8 mouse cellular contexts compared by ENCODE assay signal in the genomic region with DNA sequence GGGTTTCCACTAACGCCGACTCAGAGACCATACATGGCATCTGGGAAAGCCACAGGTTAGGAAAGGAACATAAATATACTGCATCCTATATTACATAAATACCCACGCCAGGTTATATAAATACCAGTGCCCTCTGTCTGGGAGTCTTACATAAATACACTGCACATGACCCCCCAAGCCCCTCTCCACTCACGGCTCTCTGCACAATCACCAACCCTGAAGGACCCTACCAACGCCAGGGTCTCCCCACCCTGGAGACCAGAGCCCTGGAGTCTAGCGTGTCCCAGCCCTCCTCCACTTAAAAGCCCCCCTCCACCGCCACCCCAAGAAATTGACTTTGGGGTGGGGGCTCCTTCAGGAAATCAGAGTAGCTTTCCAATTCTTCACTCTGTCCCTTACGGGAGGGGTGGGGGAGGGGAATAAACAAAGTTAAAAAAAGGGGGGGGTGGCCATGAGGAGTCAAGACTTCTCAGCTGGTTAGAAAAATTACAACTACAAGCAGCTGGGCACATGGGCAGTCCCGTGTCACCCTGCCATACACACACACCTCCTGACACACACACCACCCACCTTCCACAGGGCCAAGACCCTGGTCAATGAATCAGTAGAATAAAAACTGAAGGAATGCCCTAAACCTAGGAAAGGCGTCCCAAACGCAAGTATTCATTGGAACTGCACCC. TPM values are rescaled to one million over a fixed set of nuclear protein-coding genes. Genes with fewer than 3 reads are reported as not detected.
A peak's percentile ranks its signal among the peaks of the same experiment; 100 is the strongest.
DNase-seq lines count a peak whose midpoint lies in the region; ATAC-seq lines count a peak whose summit lies in the region.

No protein-coding gene starts in this region.

- peak; percentile 30 for DNase-seq in CD4-positive, CD25-positive, alpha-beta regulatory T cell, adult 2 months (ENCODE audit: low read depth, low spot score)
- no peak for DNase-seq in lung, postnatal 10 days
- no peak for DNase-seq in limb, embryonic 10.5 days (ENCODE audit: low spot score)
- DNase-seq in spleen, postnatal 36 days (ENCODE audit: low spot score in 2 of 2), result no peak
- no peak for DNase-seq in spleen, adult 12 weeks (ENCODE audit: low spot score)

- peak overlapping the region; percentile 75 for H3K4me2 ChIP-seq in lung, embryonic 15.5 days
- peak overlapping the region; percentile 99 for H3K4me2 ChIP-seq in neural tube, embryonic 14.5 days (ENCODE audit: low read depth, low read length)

- no peak for ATAC-seq in CD4-positive, CD25-positive, alpha-beta regulatory T cell, adult 4 months
- ATAC-seq in lung, embryonic 15.5 days (ENCODE audit: borderline replicate concordance, extremely low read depth, low FRiP score, low TSS enrichment), result no peak
- peak; percentile 25; the same call in 1 of the 2 replicates for ATAC-seq in neural tube, embryonic 14.5 days (ENCODE audit: low read depth)

- H3K36me3 ChIP-seq in lung, embryonic 15.5 days, result peaks cover 21% of the 10 kb centered on the region
- H3K36me3 ChIP-seq in limb, embryonic 10.5 days, result peaks cover 45% of the 10 kb centered on the region
- peaks cover 16% of the 10 kb centered on the region for H3K36me3 ChIP-seq in neural tube, embryonic 14.5 days (ENCODE audit: control insufficient read depth, insufficient read depth, low read length)

- H3K4me1 ChIP-seq in lung, embryonic 15.5 days, result peaks cover 63% of the 10 kb centered on the region
- peaks cover 73% of the 10 kb centered on the region for H3K4me1 ChIP-seq in limb, embryonic 10.5 days
- H3K4me1 ChIP-seq in neural tube, embryonic 14.5 days (ENCODE audit: control insufficient read depth, insufficient read depth, low read length), result peaks cover 53% of the 10 kb centered on the region

- no peaks in the 10 kb centered on the region for H3K27me3 ChIP-seq in lung, embryonic 15.5 days
- no peaks in the 10 kb centered on the region for H3K27me3 ChIP-seq in limb, embryonic 10.5 days (ENCODE audit: low read depth, poor library complexity, severe bottlenecking)
- no peaks in the 10 kb centered on the region for H3K27me3 ChIP-seq in neural tube, embryonic 14.5 days (ENCODE audit: control insufficient read depth, insufficient read depth, low read length)

- peak overlapping the region; percentile 96 for H3K9ac ChIP-seq in lung, embryonic 15.5 days
- H3K9ac ChIP-seq in neural tube, embryonic 14.5 days (replicated peaks; ENCODE audit: low read depth, low read length), result peak overlapping the region; percentile 100

- H3K27ac ChIP-seq in lung, embryonic 15.5 days, result peak overlapping the region; percentile 98
- peak overlapping the region; percentile 100 for H3K27ac ChIP-seq in limb, embryonic 10.5 days
- H3K27ac ChIP-seq in neural tube, embryonic 14.5 days (ENCODE audit: low read depth, low read length), result peak overlapping the region; percentile 97

- no peaks in the 10 kb centered on the region for H3K9me3 ChIP-seq in lung, embryonic 15.5 days
- no peaks in the 10 kb centered on the region for H3K9me3 ChIP-seq in limb, embryonic 10.5 days (replicated peaks)
- no peaks in the 10 kb centered on the region for H3K9me3 ChIP-seq in neural tube, embryonic 14.5 days (ENCODE audit: control insufficient read depth, low read length)

- peak overlapping the region; percentile 90 for H3K4me3 ChIP-seq in lung, embryonic 15.5 days
- H3K4me3 ChIP-seq in limb, embryonic 10.5 days, result peak overlapping the region; percentile 98
- peak overlapping the region; percentile 92 for H3K4me3 ChIP-seq in neural tube, embryonic 14.5 days (ENCODE audit: low read depth, low read length)

- WGBS in lung, embryonic 15.5 days, result 4% methylated on average over 11 of the region's 11 CpGs
- 29% methylated on average over 11 of the region's 11 CpGs for WGBS in limb, embryonic 10.5 days
- 10% methylated on average over 11 of the region's 11 CpGs for WGBS in neural tube, embryonic 14.5 days

RNA-seq across cellular contexts. Expression of a gene that starts 14.6 kb away (rescaled TPM):
- polyA plus RNA-seq in CD4-positive, CD25-positive, alpha-beta regulatory T cell, adult 4 months (2017; shearing (Covaris generic)), result 1 to 10 TPM; 3.1 to 6.2 TPM
- 97.2 and 99.0 TPM in 2 replicates for polyA plus RNA-seq in lung, embryonic 15.5 days (2015; fragmentation: Nextera tagmentation; extraction: Ambion mirVana)
- 152 and 170 TPM in 2 replicates for polyA plus RNA-seq in limb, embryonic 10.5 days (2016; fragmentation: Nextera tagmentation; extraction: Ambion mirVana)
- polyA plus RNA-seq in neural tube, embryonic 14.5 days (2014; fragmentation: Nextera tagmentation; extraction: Ambion mirVana), result 202 and 236 TPM in 2 replicates

RNA-seq across cellular contexts. Expression of a gene that starts 37.4 kb away (rescaled TPM):
- polyA plus RNA-seq in CD4-positive, CD25-positive, alpha-beta regulatory T cell, adult 4 months (2017; shearing (Covaris generic)), result 10 to 100 TPM in 1 of 2 experiments, 1 to 10 TPM in 1; 9.6 to 12.5 TPM
- polyA plus RNA-seq in lung, embryonic 15.5 days (2015; fragmentation: Nextera tagmentation; extraction: Ambion mirVana), result 76.4 and 76.5 TPM in 2 replicates
- polyA plus RNA-seq in limb, embryonic 10.5 days (2016; fragmentation: Nextera tagmentation; extraction: Ambion mirVana), result 63.5 and 74.8 TPM in 2 replicates
- polyA plus RNA-seq in neural tube, embryonic 14.5 days (2014; fragmentation: Nextera tagmentation; extraction: Ambion mirVana), result 31.2 and 37.8 TPM in 2 replicates

Comparison
In these comparisons a context has a peak if more than half of its experiments do, and no peak if none do; other contexts are left out.
1. RNA of a gene that starts 14.6 kb away (polyA plus RNA-seq): 202 to 236 TPM in neural tube, embryonic 14.5 days, 152 to 170 TPM in limb, embryonic 10.5 days and 97.2 to 99.0 TPM in lung, embryonic 15.5 days; 3.1 to 6.2 TPM in CD4-positive, CD25-positive, alpha-beta regulatory T cell, adult 4 months; every median in the first group is over 10 times any median in the second.
2. Peak in every context shown above with its lines, with median percentiles within 50 percentile points of each other: H3K27ac ChIP-seq and H3K4me3 ChIP-seq.